Mouse (Mus musculus) embryo, embryonic 10 days (tissue): ENCODE measurements at regions not wholly inside any gene's neighbourhood (a gene's known extent, or its start where the extent isn't known, plus 50 kb on each side); places are given as distances from the start of the nearest gene placed in this dataset.

ENCODE experiments used
- DNase-seq: peaks from one replicate; pipeline ENCODE4 v3.0.0-alpha.2; 2015; ENCODE audit warnings: low spot score

DNA sequence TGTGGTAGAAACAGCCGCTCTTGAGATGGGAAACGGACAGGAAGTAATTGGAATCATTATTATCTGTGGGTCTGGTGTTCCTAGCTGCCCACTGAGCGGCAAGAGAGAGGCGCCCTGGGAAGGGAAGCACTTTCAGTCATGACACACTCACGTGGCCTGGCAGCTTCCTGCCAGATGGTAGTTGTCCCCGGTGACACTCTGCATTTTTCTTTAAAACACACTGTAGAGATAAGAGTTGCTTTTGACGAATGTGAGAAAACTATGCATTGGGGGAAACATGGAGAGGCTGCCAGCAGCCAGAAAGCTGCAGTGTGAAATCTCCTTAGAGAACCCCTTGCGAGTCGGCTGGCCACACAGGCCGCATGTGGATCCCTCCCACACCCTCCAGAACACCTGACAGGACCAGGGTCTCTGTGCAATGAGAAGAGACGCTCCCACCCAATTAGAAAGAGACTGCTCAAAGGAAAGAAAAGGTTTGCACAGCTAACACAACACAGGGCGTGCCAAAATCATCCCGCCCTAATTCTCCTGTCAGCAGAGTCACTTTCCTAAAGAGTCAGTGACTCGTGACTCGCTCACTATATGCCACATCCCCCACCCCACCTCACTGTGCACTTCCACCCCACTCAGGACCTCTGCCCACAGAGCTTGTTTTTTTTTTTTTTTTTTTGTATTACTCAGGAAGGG lies 194.0 kb upstream of the Map3k1 start:
- DNase-seq, result peak; percentile 48

DNA sequence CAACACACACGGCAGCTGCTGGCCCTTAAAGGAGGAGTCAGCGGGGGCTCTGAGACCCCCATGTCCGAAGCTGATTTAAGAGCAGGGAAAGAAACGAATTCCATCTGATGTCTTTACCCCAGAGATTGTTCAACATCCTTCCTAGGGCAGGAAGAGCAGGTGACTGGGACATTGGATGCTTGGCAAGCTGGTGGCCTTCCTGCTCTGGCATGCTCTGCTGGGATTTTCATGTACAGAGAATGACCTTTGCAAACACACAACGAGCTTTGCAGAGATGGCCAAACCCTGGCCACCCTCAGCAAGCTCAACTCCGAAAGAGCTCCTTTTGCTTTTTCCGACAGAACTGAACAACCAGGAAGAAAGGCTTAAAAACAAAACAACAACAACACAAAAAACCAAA lies 194.7 kb upstream of the Map3k1 start:
- DNase-seq, result no peak

DNA sequence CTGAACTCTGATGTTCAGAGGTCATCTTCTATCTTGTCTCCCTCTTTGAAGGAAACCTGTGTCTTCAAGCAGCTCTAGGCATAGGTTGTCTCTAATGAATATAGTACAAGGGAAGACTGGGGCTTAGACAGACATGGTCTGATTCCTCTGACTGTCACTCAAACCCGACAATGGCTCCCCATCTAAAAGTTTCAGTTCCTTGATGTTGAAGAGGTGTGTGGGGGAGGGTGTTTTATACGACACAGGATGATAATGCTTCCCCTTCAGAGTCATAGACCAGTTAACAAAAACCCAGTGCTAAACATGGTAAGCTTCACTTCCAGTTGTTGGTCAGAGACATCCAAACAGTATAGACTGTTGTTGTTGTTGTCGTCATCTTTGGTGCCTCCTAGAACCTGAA lies 195.3 kb upstream of the Map3k1 start:
- DNase-seq, result no peak

DNA sequence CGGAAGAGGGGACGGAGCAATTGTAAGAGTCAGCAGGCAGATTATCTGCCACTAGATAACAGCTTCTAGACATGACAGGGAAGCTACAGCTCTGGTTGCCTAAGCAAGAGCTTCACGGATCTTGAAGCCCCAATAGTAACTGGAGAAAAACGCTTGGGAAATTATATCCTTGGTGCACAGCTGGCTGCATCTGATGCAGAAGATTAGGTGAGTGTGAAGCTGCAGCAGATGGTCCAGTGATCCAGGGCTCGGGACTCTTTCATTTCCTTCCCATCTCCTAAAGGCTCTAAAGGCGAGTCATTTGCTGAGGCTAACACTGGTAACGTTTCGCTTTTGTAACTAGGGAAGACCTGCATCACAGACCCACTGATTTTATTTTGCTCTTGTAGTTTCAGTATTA lies 196.6 kb upstream of the Map3k1 start:
- DNase-seq, result no peak

DNA sequence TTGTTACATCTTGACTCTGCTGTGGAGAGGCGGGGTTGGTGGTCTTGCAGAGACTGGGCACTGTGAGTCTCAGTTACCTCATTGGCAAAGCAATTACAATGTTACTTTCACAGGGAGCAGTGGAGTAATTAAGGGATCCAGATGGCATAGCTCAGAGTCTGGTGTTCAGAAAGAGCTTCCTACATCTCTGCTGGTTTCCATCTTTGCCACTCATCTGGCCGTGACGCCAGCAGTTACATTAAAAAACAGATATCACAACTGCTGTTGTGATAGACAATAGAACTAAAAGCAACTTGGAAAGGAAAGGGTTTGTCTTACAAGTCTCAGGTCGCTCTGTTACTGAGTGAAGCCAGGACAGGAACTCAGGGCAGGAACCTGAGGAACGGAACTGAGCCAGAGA lies 200.0 kb upstream of the Map3k1 start:
- no peak for DNase-seq

DNA sequence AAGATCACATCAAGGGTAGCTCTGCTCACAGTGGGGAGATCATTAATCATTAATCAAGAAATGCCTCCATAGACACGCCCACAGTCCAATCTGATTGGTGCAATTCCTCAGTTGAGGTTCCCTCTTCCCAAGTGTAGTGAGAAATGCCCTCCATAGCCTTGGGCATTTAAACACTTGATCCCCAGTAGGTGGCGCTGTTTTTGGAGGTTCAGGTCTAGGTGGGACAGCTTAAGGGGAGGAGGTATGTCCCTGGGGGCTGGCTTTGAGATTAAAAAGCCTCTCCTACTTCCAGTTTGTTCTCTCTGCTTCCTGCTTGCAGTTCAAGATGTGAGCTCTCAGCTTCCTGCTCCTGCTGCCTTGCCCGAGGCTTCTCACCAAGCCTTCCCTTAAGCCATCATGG lies 200.5 kb upstream of the Map3k1 start:
- no peak for DNase-seq

DNA sequence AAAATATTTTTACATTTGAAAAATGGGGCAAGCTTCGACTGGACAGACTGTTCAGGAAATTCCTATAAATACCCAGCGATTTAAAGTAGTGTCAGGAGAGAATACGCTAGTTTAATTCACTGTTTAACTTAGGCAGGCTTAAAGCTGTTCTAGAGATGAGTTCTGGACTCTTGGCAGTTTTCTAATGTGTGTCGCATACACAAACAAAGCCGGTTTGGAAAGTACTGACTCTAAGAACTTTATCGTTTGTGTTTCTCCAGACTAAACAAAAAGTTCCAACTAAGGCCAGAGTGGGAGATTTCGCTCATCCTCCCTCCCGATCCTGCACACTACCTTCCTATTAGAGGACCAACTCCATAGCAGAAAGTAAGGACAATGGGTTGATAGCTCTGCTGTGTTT lies 201.7 kb upstream of the Map3k1 start:
- no peak for DNase-seq

DNA sequence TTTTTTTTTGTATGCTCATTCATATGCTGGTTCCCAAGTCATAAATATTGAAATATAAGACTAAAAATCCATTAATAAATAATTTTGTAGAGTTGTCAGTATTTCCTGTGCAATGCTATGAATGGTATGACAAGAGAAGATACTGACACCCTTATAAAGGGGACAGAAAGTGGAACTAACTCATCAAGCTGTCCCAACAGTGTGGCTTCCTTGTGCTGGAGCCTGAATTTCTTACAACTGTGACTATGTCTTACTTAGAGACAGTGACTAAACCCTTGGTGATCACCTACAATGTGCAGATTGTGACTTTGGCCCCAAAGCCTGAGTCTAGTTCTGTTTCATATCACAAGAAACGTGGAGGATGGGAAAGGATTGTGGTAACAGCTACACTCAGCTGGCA lies 203.8 kb upstream of the Map3k1 start:
- no peak for DNase-seq

DNA sequence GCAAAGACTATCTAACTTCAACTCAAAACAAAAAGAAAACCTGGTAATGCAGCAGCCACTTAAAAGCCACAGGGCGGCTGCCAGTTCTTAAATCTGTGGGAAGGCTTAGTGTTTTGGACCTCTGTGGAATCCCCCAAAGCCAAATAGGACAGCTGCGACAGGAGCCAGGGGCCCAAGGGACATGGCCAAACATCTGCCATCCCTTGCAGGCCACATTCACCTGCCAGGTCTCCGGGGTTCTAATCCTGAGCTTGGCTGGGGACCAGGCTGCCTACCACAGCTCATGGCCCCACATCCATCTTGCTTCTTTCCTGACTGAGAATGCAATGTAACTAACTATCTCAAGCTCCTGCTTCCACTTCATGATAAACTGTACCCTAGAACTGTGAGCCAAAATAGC lies 206.3 kb upstream of the Map3k1 start:
- no peak for DNase-seq

DNA sequence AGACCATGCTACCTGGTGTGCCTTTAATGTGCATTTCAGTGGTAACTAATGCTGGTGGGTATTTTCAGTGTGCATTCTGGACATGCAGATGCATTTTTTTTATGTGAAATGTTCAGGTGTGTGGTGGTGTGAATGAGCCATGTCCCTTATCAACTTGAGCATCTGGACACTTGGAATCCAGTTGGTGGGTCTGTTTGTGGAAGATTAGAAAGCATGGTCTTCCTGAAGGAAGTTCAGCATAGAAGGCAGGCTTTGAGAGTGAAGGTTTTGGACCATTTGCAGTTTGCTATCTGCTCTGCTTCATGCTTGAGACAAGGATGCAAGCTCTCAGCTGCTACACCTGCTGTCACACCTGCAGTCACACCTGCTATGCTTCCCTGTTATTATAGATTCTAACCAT lies 207.5 kb upstream of the Map3k1 start:
- no peak for DNase-seq

DNA sequence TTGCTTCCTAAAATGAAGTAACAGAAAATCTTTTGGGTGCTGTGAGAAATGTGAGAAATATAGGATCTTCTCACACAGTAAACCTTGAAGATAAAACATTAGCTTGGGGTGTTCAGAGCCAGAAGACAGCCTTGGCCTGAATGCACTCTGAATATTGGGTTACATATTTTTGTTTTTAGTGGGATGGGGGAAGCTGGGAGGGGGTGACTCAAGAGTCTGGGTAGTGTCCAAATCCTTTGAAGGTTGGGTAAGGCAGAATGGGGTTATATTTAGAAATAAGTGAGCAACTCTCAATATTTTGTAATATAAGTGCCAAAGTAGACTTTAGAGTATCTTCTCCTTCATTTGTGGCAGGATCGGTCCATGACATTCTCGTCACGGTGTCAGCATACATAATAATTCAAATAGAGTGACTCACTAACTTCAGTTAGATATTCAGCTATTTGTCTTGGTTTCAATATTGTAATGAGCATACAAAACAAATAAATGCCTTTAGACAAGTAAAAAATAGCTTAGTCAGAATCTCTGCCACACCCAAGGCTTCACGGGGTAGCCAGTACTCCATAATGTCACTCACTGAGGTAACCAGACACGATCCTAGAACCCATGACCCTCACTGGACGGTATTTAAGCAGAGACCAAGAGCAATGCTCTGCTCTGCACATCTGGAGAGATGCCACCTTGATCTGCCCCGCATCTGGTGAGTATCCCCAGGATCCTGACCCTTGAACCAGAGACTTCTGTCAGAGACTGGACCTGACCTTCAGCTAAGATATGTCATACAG lies 209.9 kb upstream of the Map3k1 start:
- no peak for DNase-seq

DNA sequence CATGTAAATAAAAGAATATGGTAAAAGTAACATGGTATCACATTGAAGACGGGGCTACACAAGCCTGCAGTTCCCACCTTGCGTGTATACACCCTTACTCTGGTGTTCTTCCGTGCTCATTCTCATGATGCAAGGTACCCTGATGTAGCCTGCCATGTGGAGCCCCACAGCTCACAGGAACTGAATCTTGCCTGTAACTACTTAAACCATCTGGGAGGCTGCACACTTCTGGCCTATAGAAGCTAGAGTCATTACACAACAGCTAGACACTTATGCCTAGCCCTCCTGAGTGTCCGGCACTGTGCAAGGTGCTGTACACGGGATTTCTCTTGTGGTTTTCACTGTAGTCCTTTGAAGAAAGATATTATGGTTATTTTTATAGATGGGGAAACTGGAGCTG lies 210.8 kb upstream of the Map3k1 start:
- DNase-seq, result no peak

DNA sequence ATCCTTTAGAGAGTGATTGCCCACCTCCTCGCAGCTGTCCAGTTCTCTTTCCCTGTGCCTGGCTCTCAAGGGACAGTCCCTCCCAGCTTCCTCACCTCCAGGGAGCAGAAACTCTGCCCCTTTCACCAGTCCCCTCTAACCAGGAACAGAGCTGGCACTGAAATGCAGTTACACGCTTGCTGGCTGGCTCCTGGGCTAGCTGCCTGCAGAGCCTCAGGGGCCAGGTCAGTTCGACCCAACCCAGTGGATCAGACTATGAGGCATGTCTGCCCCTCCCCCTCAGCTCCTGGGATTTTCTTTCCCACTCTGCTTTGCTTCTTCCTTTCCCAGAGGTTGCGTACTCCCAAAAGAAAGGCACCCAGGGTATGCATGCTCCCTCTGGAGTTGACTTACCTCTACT lies 214.4 kb upstream of the Map3k1 start:
- no peak for DNase-seq

DNA sequence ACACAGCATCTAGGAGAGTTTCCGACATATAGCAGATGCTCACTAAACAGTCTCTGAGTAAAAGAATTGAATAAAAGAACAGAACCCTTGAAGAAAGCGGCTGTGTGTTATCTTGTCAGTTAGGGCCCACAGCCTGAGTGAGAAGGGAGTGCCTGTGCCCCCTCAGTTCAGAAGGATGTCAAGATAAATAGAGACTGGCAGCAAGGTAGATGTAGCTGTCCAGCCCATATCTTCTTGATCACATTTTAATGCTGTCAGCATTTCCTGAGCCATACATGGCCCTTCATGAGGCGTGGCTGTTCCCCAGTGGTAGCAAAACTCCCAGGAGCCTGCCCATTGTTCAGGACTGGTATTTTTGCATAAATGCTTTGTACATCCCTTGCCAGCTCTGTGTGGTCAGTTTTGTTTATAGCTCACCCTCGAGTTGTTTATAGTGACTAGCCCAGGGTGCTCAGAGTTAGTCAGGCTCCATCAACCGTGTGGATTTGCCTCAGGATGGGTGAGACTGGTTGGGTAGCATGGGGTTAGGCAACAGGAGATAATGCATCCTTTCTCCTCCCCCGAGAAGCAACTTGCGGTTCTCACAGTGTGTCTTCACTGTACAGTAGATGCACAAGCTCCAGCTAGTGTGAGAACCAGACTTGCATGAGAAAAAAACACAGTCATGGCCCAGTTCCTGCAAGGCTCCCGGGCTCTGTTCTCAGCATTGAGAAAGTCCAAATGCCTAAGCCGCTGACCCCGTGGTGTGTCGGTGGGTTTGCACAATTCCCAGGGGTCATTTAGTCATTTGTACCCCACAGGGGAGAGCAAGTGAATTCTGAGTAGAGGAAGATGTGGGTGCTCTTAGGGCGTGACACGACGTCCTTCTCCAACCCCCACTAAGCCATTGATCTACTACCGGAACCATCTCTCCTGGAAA lies 216.1 kb upstream of the Map3k1 start:
- no peak for DNase-seq

DNA sequence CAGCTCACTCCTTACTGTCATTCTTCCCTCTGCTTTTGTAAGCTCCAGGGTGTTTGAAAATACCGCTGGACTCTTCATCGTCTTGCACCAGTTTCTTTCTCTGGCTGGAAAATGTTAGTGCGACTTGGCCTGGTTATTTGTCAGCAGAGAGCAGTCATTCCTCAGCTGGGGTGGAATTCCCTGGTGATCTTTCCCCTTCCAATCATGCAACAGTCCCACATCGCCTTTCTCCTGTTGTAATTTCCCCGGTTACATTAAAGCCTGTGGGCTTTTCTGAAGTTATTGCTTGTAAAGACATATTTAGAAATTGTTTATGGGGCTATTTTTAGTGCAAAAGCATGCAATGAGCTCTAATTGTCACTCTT lies 216.8 kb upstream of the Map3k1 start:
- no peak for DNase-seq

DNA sequence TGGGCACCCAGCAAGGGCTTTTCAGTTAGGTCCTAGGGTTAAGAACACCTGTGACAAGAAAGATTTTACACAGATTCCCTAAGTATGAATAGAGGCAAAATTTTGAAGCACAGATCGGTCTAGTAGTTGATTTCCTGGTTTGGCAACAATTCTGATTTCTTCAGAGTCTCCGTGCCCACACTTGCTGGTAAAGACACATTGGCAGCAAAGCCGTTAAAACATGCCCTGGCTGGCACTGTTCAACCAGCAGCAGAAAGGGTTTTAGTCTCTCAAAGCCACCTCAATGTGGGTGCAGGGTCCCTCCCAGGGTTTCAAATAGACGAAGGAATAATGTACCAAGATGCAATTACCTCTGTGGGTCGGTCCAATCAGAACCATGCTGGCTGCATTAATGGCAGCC lies 218.9 kb upstream of the Map3k1 start:
- no peak for DNase-seq

DNA sequence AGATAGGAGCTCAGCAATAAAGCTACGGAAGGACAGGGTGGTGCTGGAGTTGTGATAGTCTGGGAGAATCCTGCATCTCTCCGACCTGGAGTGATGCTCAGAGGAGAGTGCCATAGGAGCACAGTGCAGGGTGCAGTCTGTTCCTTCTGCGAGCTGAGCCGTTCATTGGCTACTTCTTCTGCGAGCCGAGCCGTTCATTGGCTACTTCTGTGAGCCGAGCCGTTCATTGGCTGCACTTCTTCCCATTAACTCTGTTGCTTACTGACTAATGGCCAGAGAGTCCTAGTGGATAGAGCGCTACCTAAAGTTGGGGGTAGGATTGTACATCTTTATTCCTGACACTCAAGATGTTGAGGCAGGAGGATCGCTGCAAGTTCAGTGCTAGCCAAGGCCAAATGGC lies 222.3 kb upstream of the Map3k1 start:
- no peak for DNase-seq

DNA sequence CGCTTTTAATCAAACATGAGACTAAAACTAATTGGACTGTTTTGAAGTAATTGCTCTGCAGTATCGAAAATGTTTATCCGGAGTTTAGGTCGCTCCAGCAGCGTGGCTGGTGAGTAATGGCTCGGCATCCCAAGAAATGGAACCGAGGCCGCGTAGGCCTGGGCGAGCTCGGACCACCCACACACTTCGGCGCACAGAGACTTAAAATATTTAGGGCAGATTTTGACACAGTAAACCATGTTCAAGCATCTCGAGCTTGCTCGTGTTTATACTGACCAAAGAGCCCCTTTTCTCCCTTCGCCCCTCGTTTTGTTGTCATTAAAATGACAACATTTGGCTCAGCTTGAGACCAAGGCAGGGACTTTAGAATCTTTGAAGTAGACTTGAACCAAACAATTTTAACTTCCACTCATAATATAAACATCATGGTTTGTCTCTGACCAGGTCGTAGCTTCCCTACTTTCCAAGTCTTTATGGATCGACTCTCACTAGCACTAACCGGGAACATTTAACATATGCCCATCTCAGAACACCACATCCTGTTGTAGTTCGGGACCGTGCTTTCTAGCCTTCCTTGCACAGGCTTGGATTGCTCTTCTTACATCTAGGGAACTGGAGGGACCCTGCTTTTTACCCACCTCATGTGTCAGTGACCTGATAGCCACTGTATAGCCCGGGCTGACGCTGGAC lies 223.0 kb upstream of the Map3k1 start:
- no peak for DNase-seq

DNA sequence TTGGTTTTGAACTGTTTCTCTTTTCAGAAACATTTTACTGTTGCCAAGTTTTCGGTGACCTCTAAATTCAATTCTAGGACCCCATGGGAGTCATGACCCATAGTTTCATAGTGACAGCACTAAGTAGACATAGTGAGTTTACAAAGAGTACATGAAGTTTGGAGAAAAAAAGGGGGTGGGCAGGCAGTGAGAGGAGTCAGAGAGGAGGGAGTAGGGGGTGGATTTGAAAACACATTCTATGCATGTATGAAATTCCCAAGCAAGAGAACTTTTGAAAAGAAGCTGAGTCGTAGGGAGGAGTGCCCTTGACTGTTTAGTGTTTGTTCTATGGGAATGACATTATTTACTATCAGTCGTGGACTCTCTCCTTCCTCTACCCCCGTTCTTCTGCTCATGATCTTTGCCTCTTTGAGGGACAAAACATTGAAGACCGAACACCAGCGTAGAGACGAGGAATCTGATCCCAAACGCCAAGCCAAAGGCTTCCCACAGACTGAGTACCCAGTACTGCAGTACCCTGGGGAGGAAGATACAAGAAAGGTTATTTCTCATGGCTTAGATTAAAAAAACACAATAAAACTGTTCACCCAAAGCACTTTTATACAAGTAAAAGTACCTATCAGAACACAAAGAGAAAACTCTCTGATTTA lies 229.1 kb upstream of the Map3k1 start:
- DNase-seq, result no peak

DNA sequence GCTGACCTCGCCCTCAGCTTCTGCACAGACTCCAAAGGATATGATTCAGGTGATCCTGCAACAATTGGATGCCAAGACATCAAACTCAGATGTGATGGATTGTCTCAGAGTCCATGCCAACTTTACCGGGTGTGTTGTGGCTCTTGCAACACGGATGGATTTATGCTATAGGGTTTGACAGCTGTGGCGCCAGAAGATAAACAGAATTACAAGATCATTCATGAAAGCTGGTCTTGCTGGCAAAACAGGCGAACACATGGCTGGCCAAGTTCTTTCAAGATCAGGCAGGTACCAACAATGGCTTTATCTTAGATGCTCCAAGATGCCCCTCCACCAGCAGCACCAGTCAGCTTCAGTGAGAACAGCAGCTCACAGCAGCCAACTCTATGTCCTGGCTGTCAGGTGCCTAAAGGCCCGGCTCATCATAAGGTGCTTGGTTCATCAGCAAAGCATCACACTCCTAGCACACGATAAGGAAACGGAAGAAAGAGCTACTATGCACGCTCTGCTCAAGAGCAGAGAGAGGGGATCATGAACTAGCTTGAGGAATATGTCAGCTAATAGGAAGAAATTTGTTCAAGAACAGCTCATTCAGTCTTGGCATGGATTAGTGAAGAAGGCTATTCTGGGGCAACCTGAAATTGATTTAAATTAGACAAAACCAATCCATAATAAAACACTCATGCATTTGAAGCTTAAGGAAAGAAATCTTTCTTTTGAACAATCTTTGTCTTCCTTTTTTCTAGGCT lies 229.9 kb upstream of the Map3k1 start:
- DNase-seq, result no peak
